Mouse (Mus musculus) heart, postnatal 0 days (tissue): ENCODE results near the gene 1700034J05Rik. TPM values are rescaled to one million over a fixed set of nuclear protein-coding genes. Genes with fewer than 3 reads are reported as not detected.

Experiments
- ATAC-seq: fragments of 200-750 bp; cut with Nextera tagmentation; 2 replicates; pipeline ENCODE4 v1.8.0; 2017; ENCODE audit warnings: low read depth, moderate number of reproducible peaks, moderate library complexity; ENCODE audit not compliant: insufficient read depth
- DNase-seq: peaks from one replicate; pipeline ENCODE4 v3.0.0-alpha.2; 2016; ENCODE audit warnings: low spot score
- H3K27ac ChIP-seq: fragments of 300-500 bp; sonication (generic); 2 replicates; pipeline ENCODE4 v1.5.1; 2014; ENCODE audit warnings: low read depth, mild to moderate bottlenecking
- H3K27me3 ChIP-seq: fragments of 300-500 bp; sonication (generic); 2 replicates; pipeline ENCODE4 v1.6.1; 2014; ENCODE audit warnings: low read length, mixed read lengths; ENCODE audit not compliant: control insufficient read depth, insufficient read depth
- H3K36me3 ChIP-seq: fragments of 300-500 bp; sonication (generic); replicated peaks from 2 replicates; pipeline ENCODE4 v1.6.1; 2014; ENCODE audit warnings: low read length, mixed read lengths; ENCODE audit not compliant: control insufficient read depth, insufficient read depth
- H3K4me1 ChIP-seq: fragments of 300-500 bp; sonication (generic); 2 replicates; pipeline ENCODE4 v1.6.1; 2014; ENCODE audit warnings: antibody characterized with exemption; ENCODE audit not compliant: control insufficient read depth, insufficient read depth
- H3K4me2 ChIP-seq: fragments of 300-500 bp; sonication (generic); 2 replicates; pipeline ENCODE4 v1.6.1; 2014; ENCODE audit warnings: low read depth, mild to moderate bottlenecking, low read length, moderate library complexity
- H3K4me3 ChIP-seq: fragments of 300-500 bp; sonication (generic); 2 replicates; pipeline ENCODE4 v1.5.1; 2014; ENCODE audit warnings: low read depth, low read length
- H3K9ac ChIP-seq: fragments of 300-500 bp; sonication (generic); replicated peaks from 2 replicates; pipeline ENCODE4 v1.6.1; 2014; ENCODE audit warnings: low read depth, low read length, mixed read lengths
- H3K9me3 ChIP-seq: fragments of 300-500 bp; sonication (generic); replicated peaks from 2 replicates; pipeline ENCODE4 v1.6.1; 2016; ENCODE audit warnings: low read length; ENCODE audit not compliant: control insufficient read depth
- CTCF ChIP-seq: IDR thresholded peaks from 2 replicates; pipeline ENCODE4 v1.5.1; 2016; ENCODE audit warnings: antibody characterized with exemption, control low read depth, low read depth
- EP300 ChIP-seq: IDR thresholded peaks from 2 replicates; pipeline ENCODE4 v1.6.1; 2016; ENCODE audit warnings: antibody characterized with exemption, low read depth
- WGBS: fragments of 180-500 bp; shearing (Covaris S2); extraction: QIAGEN DNeasy Blood & Tissue Kit; methylation state at CpG from one replicate; pipeline ENCODE4 v1.1.7; 2014; 5-methylcytosine and 5-hydroxymethylcytosine counted together
- polyA plus RNA-seq: library from polyadenylated mRNA; unstranded; fragments of >200 nt; fragmentation: Nextera tagmentation; extraction: Ambion mirVana; gene quantifications from 2 replicates; pipeline ENCODE4 v1.2.1, GENCODE M21; 2015
- total RNA-seq: library from RNA; depleted of rRNA; stranded (reverse); fragments of >200 nt; gene quantifications from 2 replicates; pipeline ENCODE4 v1.2.3, GENCODE M21; 2014; ENCODE audit warnings: low replicate concordance

1700034J05Rik gene
- total and polyA plus RNA-seq, 2 experiments from 2014 or later = 0.07 TPM; not detected in 1

DNA sequence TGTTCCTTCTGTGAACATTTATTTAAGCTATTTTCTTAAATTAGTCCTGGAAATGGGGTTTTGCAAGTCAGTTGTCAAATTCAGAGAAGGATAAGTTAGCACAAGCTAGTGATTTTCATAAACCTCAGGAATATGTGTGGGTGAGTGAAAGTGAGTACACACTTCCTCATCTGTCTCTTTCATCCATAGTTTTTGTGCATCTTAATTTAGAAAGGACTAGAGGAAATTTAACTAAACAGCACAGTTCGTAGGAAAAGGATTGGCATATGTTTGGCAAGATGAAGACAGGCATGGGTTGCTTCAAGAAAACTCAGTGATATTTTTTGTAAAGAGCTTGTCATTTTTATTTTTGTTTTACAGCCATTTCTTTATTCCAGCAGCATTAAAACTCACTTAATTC, 2.7 kb upstream of the 1700034J05Rik start:
- Histone ChIP-seq H3K36me3 (no peaks in the 10 kb centered on the region), H3K27me3 (no peaks in the 10 kb centered on the region), H3K4me1 (peaks cover 17% of the 10 kb centered on the region; the same call in 1 of the 2 replicates), H3K4me2 (no peak overlapping the region), H3K9me3 (no peaks in the 10 kb centered on the region), H3K4me3 (no peak overlapping the region), H3K27ac (no peak overlapping the region), H3K9ac (no peak overlapping the region)
- ATAC-seq (no peak), DNase-seq (no peak)
- WGBS = 83% methylated on average over 1 of the region's 1 CpGs
- TF ChIP-seq CTCF (no peak), EP300 (no peak)

DNA sequence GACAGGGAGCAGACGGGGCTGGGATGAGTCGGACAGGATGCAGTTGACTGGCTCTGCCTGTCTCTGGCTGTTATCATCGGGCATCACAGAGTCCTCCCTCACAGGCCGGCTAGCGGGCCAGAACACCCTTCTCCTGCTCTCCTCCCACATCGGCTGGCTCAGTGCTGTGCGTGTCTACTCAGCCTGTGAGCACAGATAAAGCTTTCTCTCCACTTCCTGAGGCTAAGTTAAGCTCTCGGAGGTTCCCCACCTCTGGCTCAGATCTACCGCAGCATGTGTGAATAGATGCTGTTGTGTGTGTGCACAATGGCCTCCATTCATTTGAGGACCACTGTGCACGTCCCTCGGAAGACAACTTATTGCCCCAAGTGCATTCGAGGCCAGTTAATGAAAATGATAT, 1.7 kb upstream of the 1700034J05Rik start:
- Histone ChIP-seq H3K9ac (no peak overlapping the region; the same call in 1 of the 2 replicates), H3K27ac (peak overlapping the region; percentile 46), H3K9me3 (no peaks in the 10 kb centered on the region), H3K4me2 (no peak overlapping the region), H3K4me1 (peaks cover 12% of the 10 kb centered on the region; the same call in 1 of the 2 replicates), H3K4me3 (no peak overlapping the region), H3K36me3 (no peaks in the 10 kb centered on the region), H3K27me3 (no peaks in the 10 kb centered on the region)
- 15% methylated on average over 12 of the region's 12 CpGs for WGBS
- TF ChIP-seq CTCF (no peak), EP300 (no peak)
- DNase-seq = peak; percentile 56
- peak; percentile 49; the same call in 1 of the 2 replicates for ATAC-seq

DNA sequence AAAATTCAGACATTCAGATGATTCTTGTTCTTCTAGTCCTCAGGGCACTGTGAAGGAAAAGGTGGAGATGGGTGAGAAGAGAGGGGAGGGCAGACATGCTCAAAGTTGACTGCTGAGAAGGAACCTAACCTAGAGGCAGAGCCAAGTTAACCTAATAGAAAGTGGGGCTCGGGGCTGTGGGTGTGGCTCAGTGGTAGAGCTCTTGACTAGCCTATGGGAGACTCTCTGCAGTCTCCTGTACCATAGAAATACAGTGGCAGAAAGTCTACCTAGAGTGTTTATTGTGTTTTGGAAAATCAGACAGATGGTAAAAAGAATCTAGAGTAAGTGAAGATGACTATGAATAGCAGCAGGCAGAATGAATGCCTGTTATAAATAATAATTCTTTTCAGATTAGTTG, 1.3 kb upstream of the 1700034J05Rik start:
- Histone ChIP-seq H3K27me3 (no peaks in the 10 kb centered on the region), H3K9me3 (no peaks in the 10 kb centered on the region), H3K27ac (peak overlapping the region; percentile 46), H3K4me2 (no peak overlapping the region), H3K36me3 (no peaks in the 10 kb centered on the region), H3K9ac (no peak overlapping the region), H3K4me1 (peaks cover 9% of the 10 kb centered on the region; the same call in 1 of the 2 replicates), H3K4me3 (no peak overlapping the region)
- ATAC-seq = no peak
- 59% methylated on average over 1 of the region's 1 CpGs for WGBS
- TF ChIP-seq EP300 (no peak), CTCF (no peak)
- no peak for DNase-seq

DNA sequence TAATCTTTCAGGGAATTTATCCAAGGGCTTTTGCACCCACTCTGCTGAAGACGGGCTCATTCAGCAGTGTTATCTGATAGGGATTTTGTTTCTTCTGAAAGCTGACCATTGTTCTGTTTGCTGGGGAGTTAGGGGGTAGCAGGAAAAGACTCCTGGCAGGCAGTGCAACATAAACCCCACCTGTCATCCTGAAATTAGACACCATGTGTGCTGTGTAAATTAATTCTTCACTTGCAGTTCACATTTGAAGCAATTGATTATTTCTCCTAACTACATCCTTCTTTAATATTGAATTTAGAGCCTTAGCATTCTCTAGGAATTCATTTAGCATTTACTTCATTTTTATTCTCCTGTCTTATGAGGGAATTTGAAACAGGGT, 3.8 kb downstream of the 1700034J05Rik start:
- Histone ChIP-seq H3K36me3 (no peaks in the 10 kb centered on the region), H3K27ac (no peak overlapping the region), H3K4me1 (peaks cover 24% of the 10 kb centered on the region), H3K9me3 (no peaks in the 10 kb centered on the region), H3K4me2 (no peak overlapping the region), H3K9ac (no peak overlapping the region), H3K27me3 (no peaks in the 10 kb centered on the region), H3K4me3 (no peak overlapping the region)
- TF ChIP-seq EP300 (no peak), CTCF (no peak)
- ATAC-seq (no peak), DNase-seq (no peak)
- 32% methylated on average over 1 of the region's 1 CpGs for WGBS

DNA sequence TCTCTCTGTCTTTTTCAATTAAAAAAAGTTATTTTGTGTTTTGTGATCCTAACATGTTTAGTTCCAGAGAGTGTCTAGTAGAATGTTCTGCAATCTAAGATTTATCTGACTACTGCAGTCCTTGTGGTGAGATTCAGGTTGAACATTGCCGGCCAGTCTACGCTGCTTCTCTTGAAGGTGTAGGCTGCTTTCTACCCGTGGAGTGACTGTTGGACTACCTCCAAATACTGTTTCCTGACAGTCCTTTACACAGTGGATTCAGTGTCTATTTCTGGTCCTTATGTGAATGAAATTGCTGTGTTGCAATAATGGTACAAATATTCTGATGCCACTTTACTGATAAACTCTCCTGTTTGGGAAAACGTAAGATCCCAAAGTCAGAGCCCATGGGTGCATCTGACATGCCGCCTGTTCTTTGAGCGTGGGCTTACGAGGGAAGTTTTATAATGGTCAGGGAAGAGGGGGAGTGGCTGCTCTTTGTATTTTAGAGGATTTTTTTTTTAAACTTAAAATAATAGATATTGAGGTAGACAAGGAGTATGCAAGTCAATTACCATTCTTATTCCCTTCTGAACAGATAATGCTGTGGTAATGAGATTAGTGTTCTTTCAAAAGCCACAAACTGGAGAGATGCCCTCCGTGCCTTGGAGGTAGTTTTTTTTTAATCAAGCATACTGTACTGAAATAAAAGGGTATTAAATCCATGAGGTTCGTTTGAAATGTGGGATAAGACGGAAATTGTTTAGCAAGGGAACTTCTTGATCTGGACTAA, 4.4 kb downstream of the 1700034J05Rik start:
- Histone ChIP-seq H3K36me3 (no peaks in the 10 kb centered on the region), H3K9me3 (no peaks in the 10 kb centered on the region), H3K27me3 (no peaks in the 10 kb centered on the region), H3K9ac (no peak overlapping the region), H3K4me3 (no peak overlapping the region), H3K27ac (no peak overlapping the region), H3K4me2 (no peak overlapping the region), H3K4me1 (peaks cover 29% of the 10 kb centered on the region)
- 39% methylated on average over 10 of the region's 10 CpGs for WGBS
- TF ChIP-seq CTCF (no peak), EP300 (no peak)
- ATAC-seq (no peak), DNase-seq (no peak)

DNA sequence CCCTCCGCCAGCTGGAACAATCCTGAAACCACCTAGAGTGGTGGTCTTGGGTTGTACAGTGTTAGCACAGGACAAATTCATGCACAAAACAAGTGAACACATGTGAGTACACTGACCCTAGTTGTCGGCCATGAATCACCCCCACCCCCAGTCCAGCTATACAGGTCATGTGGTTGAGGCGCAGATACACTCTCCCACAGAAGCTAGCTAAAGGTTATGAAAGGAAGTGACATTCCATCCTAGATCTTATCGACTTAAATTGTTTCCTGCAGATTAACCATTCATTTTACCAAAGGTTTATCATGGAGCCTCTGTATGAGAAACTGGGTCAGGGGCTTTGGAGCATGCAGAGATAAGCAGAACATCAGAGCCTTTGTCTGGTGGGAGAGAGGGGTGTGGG, 7.0 kb downstream of the 1700034J05Rik start:
- Histone ChIP-seq H3K9ac (no peak overlapping the region), H3K36me3 (no peaks in the 10 kb centered on the region), H3K27ac (no peak overlapping the region), H3K27me3 (no peaks in the 10 kb centered on the region), H3K4me3 (no peak overlapping the region), H3K9me3 (no peaks in the 10 kb centered on the region), H3K4me1 (peaks cover 38% of the 10 kb centered on the region), H3K4me2 (no peak overlapping the region)
- 68% methylated on average over 4 of the region's 4 CpGs for WGBS
- TF ChIP-seq EP300 (no peak), CTCF (no peak)
- DNase-seq = no peak
- peak; percentile 27; the same call in 1 of the 2 replicates for ATAC-seq
